Mouse (Mus musculus) hindbrain, embryonic 16.5 days (tissue): ENCODE measurements at regions not wholly inside any gene's neighbourhood (a gene's known extent, or its start where the extent isn't known, plus 50 kb on each side); places are given as distances from the start of the nearest gene placed in this dataset.

ENCODE experiments used
- ATAC-seq: fragments of 200-750 bp; cut with Nextera tagmentation; 2 replicates; pipeline ENCODE4 v1.8.0; 2017; ENCODE audit warnings: moderate TSS enrichment, moderate library complexity
- H3K27ac ChIP-seq: fragments of 300-500 bp; sonication (generic); 2 replicates; pipeline ENCODE4 v1.5.1; 2014; ENCODE audit warnings: low read depth, mild to moderate bottlenecking, control low read depth, low read length, moderate library complexity
- H3K27me3 ChIP-seq: fragments of 300-500 bp; sonication (generic); replicated peaks from 2 replicates; pipeline ENCODE4 v1.6.1; 2014; ENCODE audit warnings: low read length; ENCODE audit not compliant: control insufficient read depth, insufficient read depth
- H3K36me3 ChIP-seq: fragments of 300-500 bp; sonication (generic); 2 replicates; pipeline ENCODE4 v1.6.1; 2014; ENCODE audit warnings: mild to moderate bottlenecking, low read length, moderate library complexity, mixed read lengths; ENCODE audit not compliant: control insufficient read depth, insufficient read depth
- H3K4me1 ChIP-seq: fragments of 300-500 bp; sonication (generic); 2 replicates; pipeline ENCODE4 v1.6.1; 2014; ENCODE audit warnings: low read depth, low read length; ENCODE audit not compliant: control insufficient read depth, insufficient read depth
- H3K4me2 ChIP-seq: fragments of 300-500 bp; sonication (generic); 2 replicates; pipeline ENCODE4 v1.6.1; 2014; ENCODE audit warnings: mild to moderate bottlenecking, low read length, control low read depth, moderate library complexity
- H3K4me3 ChIP-seq: fragments of 300-500 bp; sonication (generic); 2 replicates; pipeline ENCODE4 v1.5.1; 2014; ENCODE audit warnings: mild to moderate bottlenecking, low read length, control low read depth, moderate library complexity
- H3K9ac ChIP-seq: fragments of 300-500 bp; sonication (generic); 2 replicates; pipeline ENCODE4 v1.6.1; 2014; ENCODE audit warnings: low read depth, mild to moderate bottlenecking, control low read depth, low read length, moderate library complexity
- H3K9me3 ChIP-seq: fragments of 300-500 bp; sonication (generic); 2 replicates; pipeline ENCODE4 v1.6.1; 2014; ENCODE audit warnings: mild to moderate bottlenecking, low read length, moderate library complexity; ENCODE audit not compliant: control insufficient read depth
- WGBS: fragments of 180-500 bp; shearing (Covaris S2); extraction: QIAGEN DNeasy Blood & Tissue Kit; methylation state at CpG from one replicate; pipeline ENCODE4 v1.1.7; 2014; 5-methylcytosine and 5-hydroxymethylcytosine counted together

GRCm38 (mm10) chr17:15311822-15312221, 64.8 kb downstream of the Dll1 start:
- Histone ChIP-seq H3K4me2 (no peak overlapping the region), H3K36me3 (no peaks in the 10 kb centered on the region), H3K27ac (no peak overlapping the region), H3K4me3 (no peak overlapping the region), H3K27me3 (no peaks in the 10 kb centered on the region), H3K9me3 (no peaks in the 10 kb centered on the region), H3K4me1 (no peaks in the 10 kb centered on the region), H3K9ac (no peak overlapping the region)
- no peak for ATAC-seq
- WGBS, result 72% methylated on average over 4 of the region's 4 CpGs

- ATAC-seq, result peak; percentile 63; the same call in 1 of the 2 replicates
- no peaks in the 10 kb centered on the region for H3K4me1 ChIP-seq
Observed at GRCm38 (mm10) chr17:15310465-15310864, 66.2 kb downstream of the Dll1 start.

GRCm38 (mm10) chr17:15302110-15302509, 74.6 kb downstream of the Dll1 start:
- Histone ChIP-seq H3K9me3 (no peaks in the 10 kb centered on the region), H3K4me1 (no peaks in the 10 kb centered on the region), H3K27ac (no peak overlapping the region), H3K9ac (no peak overlapping the region), H3K36me3 (no peaks in the 10 kb centered on the region), H3K27me3 (no peaks in the 10 kb centered on the region), H3K4me2 (no peak overlapping the region), H3K4me3 (no peak overlapping the region)
- WGBS, result 54% methylated on average over 1 of the region's 1 CpGs
- no peak for ATAC-seq

More at GRCm38 (mm10) chr17:15310465-15310864, 66.2 kb downstream of the Dll1 start:
- whole genome bisulfite sequencing, result 56% methylated on average over 2 of the region's 2 CpGs
- no peaks in the 10 kb centered on the region for H3K9me3 ChIP-seq
- no peak overlapping the region for H3K4me2 ChIP-seq
- no peak overlapping the region for H3K4me3 ChIP-seq
- H3K36me3 ChIP-seq, result no peaks in the 10 kb centered on the region
- no peak overlapping the region for H3K9ac ChIP-seq
- H3K27me3 ChIP-seq, result no peaks in the 10 kb centered on the region
- no peak overlapping the region for H3K27ac ChIP-seq

GRCm38 (mm10) chr17:15299743-15300371, 76.8 kb downstream of the Dll1 start:
- 81% methylated on average over 13 of the region's 13 CpGs for WGBS
- H3K4me1 ChIP-seq, result no peaks in the 10 kb centered on the region
- no peak for ATAC-seq
- no peak overlapping the region for H3K27ac ChIP-seq
- no peaks in the 10 kb centered on the region for H3K27me3 ChIP-seq
- H3K4me3 ChIP-seq, result no peak overlapping the region
- H3K9me3 ChIP-seq, result no peaks in the 10 kb centered on the region
- no peak overlapping the region for H3K4me2 ChIP-seq
- no peak overlapping the region for H3K9ac ChIP-seq
- H3K36me3 ChIP-seq, result no peaks in the 10 kb centered on the region

GRCm38 (mm10) chr17:15294165-15294585, 82.5 kb downstream of the Dll1 start:
- ATAC-seq, result peak; percentile 24
- WGBS, result 33% methylated on average over 5 of the region's 5 CpGs

GRCm38 (mm10) chr17:15292490-15293070, 84.1 kb downstream of the Dll1 start:
- Histone ChIP-seq H3K4me3 (no peak overlapping the region), H3K27me3 (no peaks in the 10 kb centered on the region), H3K4me1 (no peaks in the 10 kb centered on the region), H3K27ac (no peak overlapping the region), H3K36me3 (no peaks in the 10 kb centered on the region), H3K9ac (no peak overlapping the region), H3K9me3 (no peaks in the 10 kb centered on the region), H3K4me2 (no peak overlapping the region)
- WGBS, result 81% methylated on average over 11 of the region's 11 CpGs
- no peak for ATAC-seq

More at GRCm38 (mm10) chr17:15294165-15294585, 82.5 kb downstream of the Dll1 start:
- no peaks in the 10 kb centered on the region for H3K27me3 ChIP-seq
- no peak overlapping the region for H3K9ac ChIP-seq
- no peak overlapping the region for H3K4me3 ChIP-seq
- H3K36me3 ChIP-seq, result no peaks in the 10 kb centered on the region
- no peaks in the 10 kb centered on the region for H3K4me1 ChIP-seq
- H3K4me2 ChIP-seq, result no peak overlapping the region
- H3K27ac ChIP-seq, result no peak overlapping the region
- H3K9me3 ChIP-seq, result no peaks in the 10 kb centered on the region

- no peaks in the 10 kb centered on the region for H3K9me3 ChIP-seq
- 73% methylated on average over 4 of the region's 4 CpGs for WGBS
- no peaks in the 10 kb centered on the region for H3K4me1 ChIP-seq
- H3K36me3 ChIP-seq, result no peaks in the 10 kb centered on the region
- no peak overlapping the region for H3K9ac ChIP-seq
- H3K4me2 ChIP-seq, result no peak overlapping the region
- no peaks in the 10 kb centered on the region for H3K27me3 ChIP-seq
- no peak overlapping the region for H3K4me3 ChIP-seq
- H3K27ac ChIP-seq, result no peak overlapping the region
- ATAC-seq, result no peak
Observed at GRCm38 (mm10) chr17:15291626-15292025, 85.0 kb downstream of the Dll1 start.

- peaks cover 4% of the 10 kb centered on the region for H3K4me1 ChIP-seq
- H3K36me3 ChIP-seq, result no peaks in the 10 kb centered on the region
- H3K9me3 ChIP-seq, result no peaks in the 10 kb centered on the region
- H3K9ac ChIP-seq, result no peak overlapping the region
- no peak overlapping the region for H3K4me3 ChIP-seq
- 76% methylated on average over 1 of the region's 1 CpGs for WGBS
- ATAC-seq, result no peak
- H3K27me3 ChIP-seq, result no peaks in the 10 kb centered on the region
- no peak overlapping the region for H3K27ac ChIP-seq
- H3K4me2 ChIP-seq, result no peak overlapping the region
Observed at GRCm38 (mm10) chr17:15290326-15290725, 86.3 kb downstream of the Dll1 start.

GRCm38 (mm10) chr17:15289062-15289461, 87.6 kb downstream of the Dll1 start:
- no peak overlapping the region for H3K27ac ChIP-seq
- H3K4me3 ChIP-seq, result no peak overlapping the region
- H3K9ac ChIP-seq, result no peak overlapping the region
- H3K9me3 ChIP-seq, result no peaks in the 10 kb centered on the region
- H3K36me3 ChIP-seq, result no peaks in the 10 kb centered on the region
- WGBS, result 92% methylated on average over 5 of the region's 5 CpGs
- H3K4me1 ChIP-seq, result peaks cover 8% of the 10 kb centered on the region
- no peak for ATAC-seq
- H3K27me3 ChIP-seq, result no peaks in the 10 kb centered on the region
- H3K4me2 ChIP-seq, result no peak overlapping the region
